Mouse (Mus musculus): Measurements from ENCODE around the gene Gm4924. TPM values are rescaled to one million over a fixed set of nuclear protein-coding genes. Genes with fewer than 3 reads are reported as not detected.

The Gm4924 gene
- total and polyA plus RNA-seq, 2 experiments from 2014 or later = 14.1 to 17.1 TPM

DNA sequence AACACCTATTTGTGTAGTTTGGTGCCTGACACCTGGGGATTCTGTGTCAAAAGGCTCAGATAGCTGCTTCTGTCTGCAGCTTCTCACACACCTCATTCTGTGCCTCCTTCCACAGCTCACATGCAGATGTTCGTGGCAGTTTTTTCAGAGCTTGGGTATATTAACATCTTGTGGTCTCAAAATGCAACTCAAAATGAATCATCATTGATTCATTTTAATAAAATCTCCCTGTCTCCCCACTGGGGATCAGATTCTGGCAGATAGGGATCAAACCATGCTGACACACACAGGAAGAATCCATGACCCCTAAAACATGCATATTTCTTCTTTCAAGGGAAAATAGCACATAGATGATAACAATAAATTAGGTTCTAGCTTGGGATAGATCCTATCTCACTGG is 55.5 kb downstream of the Gm4924 start:
- no peak for ATAC-seq
- DNase-seq = no peak
- Histone ChIP-seq H3K9ac (no peak overlapping the region), H3K36me3 (ENCODE audit: insufficient read depth) (0 out of 2 replicates have a peak, but pooled peaks cover 3% of the 10 kb centered on the region), H3K4me2 (ENCODE audit: low read depth) (no peak overlapping the region), H3K9me3 (ENCODE audit: low read length) (peaks cover 28% of the 10 kb centered on the region; the same call in 1 of the 2 replicates), H3K4me1 (ENCODE audit: insufficient read depth) (no peaks in the 10 kb centered on the region), H3K27ac (ENCODE audit: low read depth, low read length) (no peak overlapping the region), H3K27me3 (ENCODE audit: insufficient read depth, low read length) (no peaks in the 10 kb centered on the region), H3K4me3 (ENCODE audit: low read depth, low read length) (no peak overlapping the region)
- no peak for TF ChIP-seq CTCF (IDR thresholded peaks at IDR 0.05; ENCODE audit: low read depth)
- WGBS = 69% methylated on average over 1 of the region's 1 CpGs

DNA sequence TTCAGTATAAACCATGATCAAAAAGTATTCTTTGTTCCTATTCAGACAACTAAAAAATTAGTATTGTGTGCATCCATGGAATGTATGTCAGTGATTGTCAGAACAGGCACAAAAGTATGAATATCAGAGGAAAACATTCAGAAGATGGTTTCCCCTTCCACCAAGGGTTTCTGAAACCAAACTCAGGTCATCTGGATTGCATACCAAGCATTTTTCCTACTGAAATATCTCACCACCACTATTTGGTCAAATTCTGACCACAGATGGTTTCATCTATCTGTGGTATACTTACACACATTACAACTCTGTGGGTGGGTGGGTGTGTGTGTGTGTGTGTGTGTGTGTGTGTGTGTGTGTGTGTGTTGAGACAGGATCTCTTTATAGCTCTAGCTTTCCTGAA is 69.6 kb downstream of the Gm4924 start:
- no peak for DNase-seq
- no peak overlapping the region for H3K4me2 ChIP-seq (ENCODE audit: low read depth)
- no peak overlapping the region for H3K4me3 ChIP-seq (ENCODE audit: low read depth, low read length)
- no peaks in the 10 kb centered on the region for H3K4me1 ChIP-seq (ENCODE audit: insufficient read depth)
- no peak overlapping the region for H3K9ac ChIP-seq
- ATAC-seq = no peak
- no peaks in the 10 kb centered on the region for H3K27me3 ChIP-seq (ENCODE audit: insufficient read depth, low read length)
- H3K36me3 ChIP-seq (ENCODE audit: insufficient read depth) = no peaks in the 10 kb centered on the region
- H3K27ac ChIP-seq (ENCODE audit: low read depth, low read length) = no peak overlapping the region
- peaks cover 2% of the 10 kb centered on the region; the same call in 1 of the 2 replicates for H3K9me3 ChIP-seq (ENCODE audit: low read length)
- no peak for TF ChIP-seq CTCF (IDR thresholded peaks at IDR 0.05; ENCODE audit: low read depth)

Other genes starting within 250 kb of the Gm4924 start
- gene AU041133, start 226.2 kb upstream of the Gm4924 start, total RNA-seq (2014; rRNA removed) = 13.2 and 15.6 TPM in 2 replicates
- 4.8 and 7.1 TPM in 2 replicates for gene AU041133, start 226.2 kb upstream of the Gm4924 start, polyA plus RNA-seq (2015; fragmentation: Nextera tagmentation; extraction: Ambion mirVana)
- gene Zfp938, start 113.0 kb upstream of the Gm4924 start, total RNA-seq (2014; rRNA removed) = 26.6 and 30.5 TPM in 2 replicates
- 27.7 and 28.2 TPM in 2 replicates for gene Zfp938, start 113.0 kb upstream of the Gm4924 start, polyA plus RNA-seq (2015; fragmentation: Nextera tagmentation; extraction: Ambion mirVana)
- gene 4932415D10Rik, start 37.7 kb upstream of the Gm4924 start, total RNA-seq (2014; rRNA removed) = under 0.01 TPM in 1 of 2 replicates, not detected in the other
- not detected in 2 replicates for gene 4932415D10Rik, start 37.7 kb upstream of the Gm4924 start, polyA plus RNA-seq (2015; fragmentation: Nextera tagmentation; extraction: Ambion mirVana)
- not detected in 2 replicates for gene Gm1553, start 138.4 kb downstream of the Gm4924 start, total RNA-seq (2014; rRNA removed)
- gene Gm1553, start 138.4 kb downstream of the Gm4924 start, polyA plus RNA-seq (2015; fragmentation: Nextera tagmentation; extraction: Ambion mirVana) = not detected in 2 replicates

Data from forebrain, postnatal 0 days (tissue).